ENCODE assay signal across 9 mouse cellular contexts in the genomic region with DNA sequence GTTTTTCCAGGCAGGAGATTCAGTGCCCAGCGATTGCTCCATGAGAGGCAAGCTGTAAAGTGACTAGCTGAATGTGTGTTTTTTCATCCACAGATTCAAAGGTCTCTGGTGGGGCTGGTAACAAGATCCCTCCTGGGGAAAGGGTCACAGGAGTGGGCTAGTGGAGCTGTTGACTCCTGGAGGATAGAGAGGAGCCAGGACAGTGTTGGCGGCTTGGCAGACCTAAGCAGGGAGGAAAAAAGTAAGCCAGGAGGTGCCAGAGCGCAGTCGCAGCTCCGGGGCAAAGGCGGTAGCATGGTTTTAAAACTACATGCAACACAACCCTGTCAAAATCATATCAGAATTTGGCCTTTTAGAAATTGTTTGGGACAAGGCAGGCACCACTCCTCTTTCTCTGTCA. TPM values are rescaled to one million over a fixed set of nuclear protein-coding genes. Genes with fewer than 3 reads are reported as not detected.
A peak's percentile ranks its signal among the peaks of the same experiment; 100 is the strongest.
DNase-seq lines count a peak whose midpoint lies in the region; ATAC-seq and TF ChIP-seq lines count a peak whose summit lies in the region.
"Had no signal": no experiment of that assay in that cellular context is flagged by ENCODE, and none has a peak within 500 bp of the region (broad histone marks: within the 10 kb centered on the region; RNA-seq: fewer than 3 reads in every experiment).

No protein-coding gene starts in this region.

- no peaks in the 10 kb centered on the region for H3K36me3 ChIP-seq in forebrain, embryonic 15.5 days
- no peaks in the 10 kb centered on the region for H3K36me3 ChIP-seq in intestine, embryonic 15.5 days
- H3K36me3 ChIP-seq in liver, postnatal 0 days (replicated peaks; ENCODE audit: insufficient read depth, low read length): peaks cover 19% of the 10 kb centered on the region

- DNase-seq in cerebellum, postnatal 25 days: peak; percentile 4
- DNase-seq in cerebellum, adult 11-12 months: no peak
- no peak for DNase-seq in liver, postnatal 0 days
- DNase-seq in ovary, postnatal 36 days (ENCODE audit: low spot score): no peak
- no peak for DNase-seq in urinary bladder, postnatal 4 days (ENCODE audit: low spot score in 2 of 2)
- DNase-seq in adrenal gland, adult 2 months: no peak

- no peak for ATAC-seq in forebrain, embryonic 15.5 days (replicated peaks)
- no peak for ATAC-seq in intestine, embryonic 15.5 days
- ATAC-seq in liver, postnatal 0 days: no peak

- H3K9ac ChIP-seq in forebrain, embryonic 15.5 days (replicated peaks): no peak overlapping the region
- no peak overlapping the region for H3K9ac ChIP-seq in intestine, embryonic 15.5 days
- no peak overlapping the region for H3K9ac ChIP-seq in liver, postnatal 0 days (replicated peaks)

- no peak for TF ChIP-seq CTCF in liver, postnatal 0 days (IDR thresholded peaks at IDR 0.05; ENCODE audit: low read depth)

- TF ChIP-seq EP300 in liver, postnatal 0 days (IDR thresholded peaks at IDR 0.05; ENCODE audit: low read depth): no peak

- H3K4me2 ChIP-seq in forebrain, embryonic 15.5 days (replicated peaks): peak overlapping the region; percentile 18
- H3K4me2 ChIP-seq in intestine, embryonic 15.5 days (replicated peaks): peak overlapping the region; percentile 9
- no peak overlapping the region for H3K4me2 ChIP-seq in liver, postnatal 0 days (ENCODE audit: low read depth, low read length)

- no peaks in the 10 kb centered on the region for H3K27me3 ChIP-seq in forebrain, embryonic 15.5 days
- no peaks in the 10 kb centered on the region for H3K27me3 ChIP-seq in intestine, embryonic 15.5 days (replicated peaks)
- no peaks in the 10 kb centered on the region for H3K27me3 ChIP-seq in liver, postnatal 0 days (ENCODE audit: insufficient read depth, low read length)

- H3K9me3 ChIP-seq in forebrain, embryonic 15.5 days: no peaks in the 10 kb centered on the region
- no peaks in the 10 kb centered on the region for H3K9me3 ChIP-seq in intestine, embryonic 15.5 days
- H3K9me3 ChIP-seq in liver, postnatal 0 days (ENCODE audit: low read length): no peaks in the 10 kb centered on the region

- no peak overlapping the region for H3K27ac ChIP-seq in forebrain, embryonic 15.5 days (replicated peaks)
- 0 out of 2 replicates have a peak overlapping the region, but pooled peaks have one; percentile 9 for H3K27ac ChIP-seq in intestine, embryonic 15.5 days
- peak overlapping the region; percentile 62; the same call in 1 of the 2 replicates for H3K27ac ChIP-seq in liver, postnatal 0 days (ENCODE audit: low read depth)

- H3K4me3 ChIP-seq in forebrain, embryonic 15.5 days: peak overlapping the region; percentile 28
- no peak overlapping the region; the same call in 1 of the 2 replicates for H3K4me3 ChIP-seq in intestine, embryonic 15.5 days (replicated peaks)
- no peak overlapping the region for H3K4me3 ChIP-seq in liver, postnatal 0 days (ENCODE audit: low read depth, low read length)
- H3K4me3 ChIP-seq: myocyte had no signal

- H3K4me1 ChIP-seq in forebrain, embryonic 15.5 days: no peaks in the 10 kb centered on the region
- peaks cover 15% of the 10 kb centered on the region for H3K4me1 ChIP-seq in intestine, embryonic 15.5 days (replicated peaks)
- peaks cover 24% of the 10 kb centered on the region for H3K4me1 ChIP-seq in liver, postnatal 0 days (ENCODE audit: insufficient read depth)

- WGBS in forebrain, embryonic 15.5 days: 79% methylated on average over 6 of the region's 6 CpGs
- WGBS in intestine, embryonic 15.5 days: 79% methylated on average over 6 of the region's 6 CpGs
- 79% methylated on average over 6 of the region's 6 CpGs for WGBS in liver, postnatal 0 days (ENCODE audit: insufficient replicate concordance)

RNA-seq across cellular contexts. Expression of gene Slc38a4, which starts 52.6 kb away (rescaled TPM):
- 2.4 and 3.0 TPM in 2 replicates for polyA plus RNA-seq in forebrain, embryonic 15.5 days (2015; fragmentation: Nextera tagmentation; extraction: Ambion mirVana)
- polyA plus RNA-seq in intestine, embryonic 15.5 days (2015; fragmentation: Nextera tagmentation; extraction: Ambion mirVana): 42.9 and 50.5 TPM in 2 replicates
- polyA plus RNA-seq in liver, postnatal 0 days (2015; fragmentation: Nextera tagmentation; extraction: Ambion mirVana): 295 and 302 TPM in 2 replicates
- total RNA-seq in adrenal gland, adult 2 months (2021): 1 to 10 TPM; 4.3 to 7.2 TPM
- polyA plus RNA-seq in adrenal gland, adult 2 months (2012; rRNA removed): 0.90 and 1.8 TPM in 2 replicates

Comparison
In these comparisons a context has a peak if more than half of its experiments do, and no peak if none do; other contexts are left out.
1. DNase-seq: peak in cerebellum, postnatal 25 days (2 of 2); none in cerebellum, adult 11-12 months (single experiment), liver, postnatal 0 days (single experiment), ovary, postnatal 36 days (single experiment), urinary bladder, postnatal 4 days (0 of 2) and adrenal gland, adult 2 months (single experiment).
2. RNA of gene Slc38a4, which starts 52.6 kb away (polyA plus RNA-seq): 295 to 302 TPM in liver, postnatal 0 days and 42.9 to 50.5 TPM in intestine, embryonic 15.5 days; 2.4 to 3.0 TPM in forebrain, embryonic 15.5 days and 0.90 to 1.8 TPM in adrenal gland, adult 2 months; every median in the first group is over 10 times any median in the second.